Mouse (Mus musculus) spleen, adult 2 months (tissue): Measurements from ENCODE around the gene Mrpl50.

Source experiments
- CTCF ChIP-seq: fragments of 200-500 bp; IDR thresholded peaks from 2 replicates; pipeline ENCODE4 v1.5.1; 2011; ENCODE audit warnings: mild to moderate bottlenecking, inconsistent platforms; ENCODE audit not compliant: insufficient read depth, insufficient read length, insufficient replicate concordance; ENCODE audit errors: extremely low read depth
- POLR2A ChIP-seq: fragments of 200-500 bp; IDR thresholded peaks from 2 replicates; pipeline ENCODE4 v1.6.1; 2011; ENCODE audit warnings: low read depth, low read length, inconsistent platforms

GRCm38 (mm10) chr4:49506386-49506785 lies 14.5 kb downstream of the Mrpl50 start, which contains the start of gene Baat:
- TF ChIP-seq POLR2A (no peak), CTCF (no peak)
